Mouse (Mus musculus) intestine, embryonic 16.5 days (tissue): ENCODE data around the gene Dnttip2. TPM values are rescaled to one million over a fixed set of nuclear protein-coding genes. Genes with fewer than 3 reads are reported as not detected.

Experiments
- microRNA counts: library from miRNA; unstranded; fragments of <30 nt; microRNA quantifications from one replicate; lab custom pipeline; 2016
- microRNA-seq: library from miRNA; unstranded; fragments of <30 nt; microRNA quantifications from one replicate; pipeline ENCODE4, GENCODE M21; 2016
- polyA plus RNA-seq: library from polyadenylated mRNA; unstranded; fragments of >200 nt; fragmentation: Nextera tagmentation; extraction: Ambion mirVana; gene quantifications from 2 replicates; pipeline ENCODE4 v1.2.1, GENCODE M21; 2015

Dnttip2 gene
- polyA plus RNA-seq, 1 experiment from 2014 or later, result 69.2 TPM

MicroRNAs within 50 kb of the gene (microRNA counts, 519-probe panel; counts per million panel counts)
- microRNA mmu-miR-760 (lab: Ali Mortazavi, UCI), result 1,755 counts per million, percentile 27 among the panel's probes with 10 or more counts

Small RNAs within 50 kb of the gene (microRNA-seq; reads per million reads assigned to microRNA genes)
- gene Gm22903 (not detected), gene Mir760 (39.1 reads per million, percentile 37 among the genes with 10 or more reads in this experiment)

Other genes starting within 250 kb of the Dnttip2 start
- gene Abca4, start 229.9 kb upstream of the Dnttip2 start, polyA plus RNA-seq, result 0.70 and 0.83 TPM in 2 replicates
- gene Gclm, start 28.8 kb upstream of the Dnttip2 start, polyA plus RNA-seq, result 84.7 and 122 TPM in 2 replicates
- 23.7 and 27.2 TPM in 2 replicates for gene Bcar3, start 19.7 kb downstream of the Dnttip2 start, polyA plus RNA-seq